Mouse (Mus musculus): Measurements from ENCODE around the gene Thrap3.

GRCm38 (mm10) chr4:126160981-126161380 is 41.6 kb downstream of the Thrap3 start:
- TF ChIP-seq CTCF (IDR thresholded peaks at IDR 0.05; ENCODE audit: low read depth), result no peak
- TF ChIP-seq EP300 (optimal IDR thresholded peaks at IDR 0.05), result no peak
